Mouse (Mus musculus) brain, embryonic 18.5 days (tissue): ENCODE measurements around the gene Atp9a.

Experiments used
- DNase-seq: peaks from one replicate; pipeline ENCODE4 v3.0.0-alpha.2; 2012; ENCODE audit warnings: low read depth, low spot score

The Atp9a gene

DNA sequence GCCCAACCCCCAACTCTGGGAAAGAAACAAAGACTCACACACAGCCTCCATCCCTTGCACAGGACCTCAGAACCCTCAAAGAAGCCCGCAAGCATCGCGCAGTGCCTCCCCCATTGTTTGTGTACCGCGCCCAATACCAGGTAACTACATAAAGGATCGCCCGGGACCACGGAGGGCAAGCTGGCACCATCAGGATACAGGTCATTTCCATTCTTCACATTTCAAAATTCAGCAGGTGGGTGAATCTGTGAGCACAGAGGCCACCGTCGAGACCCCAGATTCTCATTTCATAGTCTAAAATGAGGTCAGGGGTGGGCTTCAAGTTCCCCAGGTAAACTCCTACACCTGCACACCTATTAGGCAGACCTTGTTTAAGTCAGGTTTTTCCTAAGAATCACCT, 1.7 kb downstream of the Atp9a start:
- DNase-seq, result no peak

DNA sequence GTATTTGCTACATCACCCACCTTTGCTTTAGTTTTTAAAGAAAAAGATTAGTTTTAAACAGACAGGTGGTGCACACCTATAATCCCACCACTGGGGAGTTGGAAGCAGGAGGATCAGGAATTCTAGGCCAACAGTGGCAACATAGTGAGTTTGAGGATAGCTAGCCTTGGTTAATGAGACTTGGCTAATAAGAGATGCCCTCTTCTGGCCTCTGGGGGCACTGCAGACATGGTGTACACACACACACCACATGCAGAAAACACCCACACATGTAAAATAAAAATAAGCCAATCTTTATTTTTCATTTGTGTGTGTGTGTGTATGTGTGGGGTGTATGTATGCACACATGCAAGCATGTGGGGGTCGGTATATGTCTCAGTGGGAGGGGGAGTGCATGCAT, 3.4 kb downstream of the Atp9a start:
- no peak for DNase-seq

DNA sequence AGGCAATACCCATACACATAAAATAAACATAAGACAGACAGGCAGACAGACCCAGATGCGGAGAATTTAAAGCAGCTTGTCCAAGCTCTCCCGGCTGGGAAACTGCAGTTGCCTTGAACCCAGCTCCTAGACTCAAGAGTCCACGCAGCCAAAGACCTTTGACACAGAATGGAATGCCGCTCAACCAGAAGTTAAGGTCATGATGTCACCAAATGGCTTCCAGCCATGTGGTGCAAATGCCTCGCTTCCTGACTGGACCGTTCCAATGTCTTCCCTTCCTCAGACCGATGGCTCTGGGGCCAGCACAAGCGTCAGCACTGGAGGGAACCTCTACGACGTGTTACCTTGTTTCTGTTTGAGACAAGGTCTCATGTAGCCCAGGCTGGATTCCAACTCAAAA, 4.3 kb downstream of the Atp9a start:
- no peak for DNase-seq

DNA sequence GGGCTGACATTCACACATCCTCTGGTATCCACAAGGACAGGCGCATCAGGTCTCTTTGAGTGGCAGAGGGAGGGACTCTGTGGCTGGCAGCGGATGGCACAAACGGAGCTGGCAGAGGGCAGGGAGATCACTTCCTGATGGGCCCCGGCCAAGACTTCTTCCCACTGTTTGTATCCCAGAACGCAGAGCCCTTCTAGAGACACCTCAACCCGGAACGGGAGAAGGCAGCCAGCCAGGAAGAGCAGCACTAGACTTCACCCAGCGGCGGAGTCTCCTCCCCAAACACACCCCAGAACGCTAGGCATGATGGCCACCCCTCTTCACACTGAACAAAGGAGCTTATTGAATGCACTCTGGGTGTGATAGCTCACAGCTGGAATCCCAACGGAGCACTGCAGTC, 8.2 kb downstream of the Atp9a start:
- DNase-seq, result no peak

DNA sequence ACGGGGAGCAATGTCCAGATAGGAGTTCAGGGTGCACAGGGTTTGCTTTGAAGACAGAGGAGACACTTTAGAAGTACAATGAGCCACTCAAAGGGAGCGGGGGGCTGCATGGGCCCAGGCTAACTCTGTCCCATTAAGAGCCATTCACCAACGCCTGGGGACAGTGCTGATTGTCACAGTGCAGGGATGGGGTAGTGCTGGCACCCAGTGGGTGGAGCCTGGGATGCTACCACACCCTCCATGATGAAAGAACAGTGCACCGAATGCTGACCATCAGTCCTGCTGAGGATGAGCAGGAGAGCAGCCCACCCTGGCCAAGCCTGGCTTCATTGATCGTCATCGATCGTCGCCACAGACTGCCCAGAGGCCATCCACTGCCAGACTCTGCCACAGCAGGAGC, 11.0 kb downstream of the Atp9a start:
- no peak for DNase-seq

DNA sequence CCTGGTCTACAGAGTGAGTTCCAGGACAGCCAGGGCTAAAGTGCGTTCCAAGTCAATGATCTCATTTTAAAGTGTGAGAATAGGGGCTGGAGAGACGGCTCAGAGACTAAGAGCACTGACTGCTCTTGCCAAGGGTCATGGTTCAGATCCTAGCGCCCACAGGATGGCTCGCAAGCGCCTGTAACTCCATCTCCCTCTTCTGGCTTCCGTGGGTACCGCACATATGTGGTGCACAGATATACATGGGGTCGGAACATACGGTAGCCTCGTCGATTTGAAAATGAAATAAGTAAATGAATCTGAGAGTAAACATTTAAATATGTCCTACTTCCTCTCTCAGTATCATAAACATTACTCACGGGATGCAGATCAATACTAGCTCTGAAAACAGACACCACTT, 12.5 kb downstream of the Atp9a start:
- no peak for DNase-seq

DNA sequence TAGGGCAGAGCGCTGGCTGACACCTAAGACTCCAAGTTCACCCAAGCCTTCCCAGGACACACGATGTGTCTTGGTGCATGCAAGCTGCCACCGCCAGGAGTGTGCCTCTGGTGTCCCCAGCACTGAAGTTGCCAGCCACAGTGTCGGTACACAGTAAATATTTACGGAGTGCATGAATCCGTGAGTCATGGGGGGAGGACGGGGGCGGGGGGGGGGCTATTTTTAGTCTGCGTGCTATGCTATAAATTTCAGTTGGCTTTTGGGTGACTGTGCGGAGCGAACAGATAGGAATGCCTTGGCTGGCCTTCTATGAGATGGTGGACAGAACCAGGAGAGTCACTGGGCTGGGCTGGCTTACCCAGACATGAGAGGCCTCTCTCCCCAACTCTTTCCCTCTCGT, 14.2 kb downstream of the Atp9a start:
- no peak for DNase-seq

DNA sequence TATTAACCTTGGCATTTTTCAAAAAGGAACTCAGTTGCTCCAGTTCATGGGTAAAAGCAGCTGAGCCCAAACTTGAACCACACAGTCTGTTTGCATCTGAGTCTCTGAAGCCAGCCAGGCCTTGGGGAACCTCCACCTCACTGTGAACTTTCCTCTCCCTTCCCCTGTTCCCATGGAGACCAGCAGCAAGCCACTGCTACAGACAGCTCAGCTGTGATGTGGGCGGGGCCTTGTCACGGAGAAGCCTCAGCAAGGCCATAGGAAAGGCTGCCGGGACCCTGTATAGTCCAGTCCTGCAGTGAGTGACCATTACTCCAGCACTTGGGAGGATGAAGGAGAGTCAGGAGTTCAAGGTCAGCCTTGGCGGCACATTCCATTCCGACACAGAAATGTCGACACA, 16.2 kb downstream of the Atp9a start:
- DNase-seq, result no peak

DNA sequence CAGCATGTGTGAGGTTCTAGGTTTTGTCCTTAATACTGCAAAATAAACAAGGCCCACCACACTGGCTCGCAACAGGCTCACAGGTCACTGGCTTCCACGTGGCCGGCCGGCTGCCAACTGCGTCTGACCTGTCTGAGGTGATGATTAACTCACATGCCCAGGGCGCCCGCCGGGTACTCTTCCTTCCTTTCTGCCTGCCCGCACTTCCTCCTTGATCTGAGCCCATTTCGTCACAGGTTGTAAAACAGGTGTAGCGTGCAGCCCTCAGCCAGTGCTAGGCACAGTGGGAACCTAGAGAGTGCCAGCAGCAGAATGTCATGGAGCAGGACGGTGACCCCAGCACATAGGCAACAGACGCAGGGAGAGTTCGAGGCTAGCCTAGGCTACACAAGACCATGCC, 20.9 kb downstream of the Atp9a start:
- no peak for DNase-seq

DNA sequence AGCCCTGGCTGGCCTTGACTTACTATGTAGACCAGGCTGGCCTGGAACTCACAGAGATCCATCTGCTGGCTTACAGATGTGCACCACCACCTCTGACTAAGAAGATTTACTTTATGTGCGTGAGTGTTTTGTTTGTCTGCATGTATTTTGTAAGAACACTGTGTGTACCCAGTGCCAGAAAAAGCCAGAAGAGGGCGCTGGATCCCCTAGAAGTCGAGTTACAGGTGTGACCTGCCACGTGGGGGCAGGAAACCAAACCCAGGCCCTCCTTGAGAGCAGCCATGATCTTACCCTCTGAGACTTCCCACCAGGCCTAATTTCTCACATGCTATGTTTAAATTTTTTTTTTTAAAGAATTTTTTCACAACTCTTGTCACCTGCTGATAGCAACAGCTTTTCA, 22.5 kb downstream of the Atp9a start:
- DNase-seq, result no peak

DNA sequence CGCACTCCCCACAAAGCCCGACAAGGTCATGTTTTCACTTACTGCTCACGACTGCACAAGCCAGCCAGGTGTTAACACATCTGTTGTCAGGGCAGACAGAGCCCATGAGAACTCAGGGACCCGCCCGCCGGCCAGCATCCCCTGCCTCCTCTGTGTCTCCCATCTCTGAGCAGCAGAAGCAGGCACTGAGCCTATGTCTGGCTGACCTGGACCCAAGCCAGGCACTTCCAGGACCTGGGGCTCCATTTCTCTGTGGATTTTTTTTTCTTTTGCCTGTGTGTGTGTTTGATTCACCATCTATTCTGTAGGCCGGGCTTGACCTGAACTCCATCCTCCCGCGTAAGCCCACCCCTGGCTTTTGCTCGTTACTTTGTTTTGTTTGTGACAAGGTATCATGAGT, 23.5 kb downstream of the Atp9a start:
- no peak for DNase-seq

DNA sequence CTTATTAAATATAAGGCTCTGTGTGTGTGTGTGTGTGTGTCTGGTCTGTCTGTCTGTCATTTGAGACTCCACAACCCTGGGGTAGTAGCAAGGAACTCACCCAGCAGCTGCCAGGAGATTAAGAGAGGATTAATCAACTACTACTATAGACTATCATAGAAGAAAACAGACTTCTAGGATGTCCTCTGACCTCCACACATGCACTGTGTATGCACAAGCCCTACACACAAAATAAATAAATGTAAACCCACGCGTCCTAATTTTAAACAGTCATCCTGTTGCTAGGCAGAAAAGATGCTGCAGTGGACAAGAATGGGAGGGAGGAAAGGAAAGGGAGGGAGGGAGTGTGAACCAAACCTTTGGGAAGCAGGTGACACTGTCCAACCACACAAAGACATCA, 23.9 kb downstream of the Atp9a start:
- DNase-seq, result no peak

DNA sequence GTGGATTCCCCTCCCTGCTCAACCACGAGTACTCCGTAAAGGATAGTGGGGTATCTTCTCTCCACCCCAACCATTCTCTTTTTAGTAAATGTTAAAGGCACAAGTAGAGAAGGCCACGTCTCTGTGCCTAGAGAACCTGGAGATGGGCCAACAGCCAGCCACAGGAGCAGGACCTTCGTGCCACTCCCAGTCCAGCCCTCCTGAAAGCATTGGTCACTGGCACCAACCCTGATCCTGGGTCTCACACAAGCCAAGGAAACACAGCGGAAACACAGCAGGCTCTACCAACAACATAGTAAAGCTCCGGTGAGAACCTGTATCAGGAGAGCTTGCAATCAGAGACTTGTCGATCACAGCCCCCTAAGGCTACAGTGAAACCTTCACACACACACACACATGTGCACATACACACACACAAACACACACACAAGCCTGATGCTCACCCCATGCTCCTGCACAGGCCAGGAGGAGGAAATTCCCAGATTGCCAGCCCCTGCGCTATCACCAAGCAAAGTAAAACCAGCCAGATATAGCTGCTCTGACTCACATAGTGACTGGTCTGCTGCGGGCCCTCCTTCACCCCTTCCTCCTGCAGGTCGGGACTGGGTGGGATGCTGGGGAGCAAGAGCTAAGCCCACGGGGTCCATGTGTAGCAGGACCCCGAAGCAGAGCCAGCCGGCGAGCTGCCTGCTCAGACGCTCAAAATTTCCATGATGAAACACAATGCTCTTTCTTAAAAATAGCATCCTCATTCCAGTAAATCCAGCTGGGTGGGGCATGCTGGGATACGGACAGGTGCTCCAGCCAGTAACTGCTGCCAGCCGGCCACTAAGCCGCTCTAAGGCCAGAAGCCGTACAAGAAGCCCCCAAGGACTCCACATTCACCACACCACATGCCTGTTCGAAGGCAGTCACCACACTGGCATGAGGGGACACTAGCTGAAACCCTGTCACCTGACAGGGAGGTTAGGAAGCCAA, 29.7 kb downstream of the Atp9a start:
- no peak for DNase-seq

DNA sequence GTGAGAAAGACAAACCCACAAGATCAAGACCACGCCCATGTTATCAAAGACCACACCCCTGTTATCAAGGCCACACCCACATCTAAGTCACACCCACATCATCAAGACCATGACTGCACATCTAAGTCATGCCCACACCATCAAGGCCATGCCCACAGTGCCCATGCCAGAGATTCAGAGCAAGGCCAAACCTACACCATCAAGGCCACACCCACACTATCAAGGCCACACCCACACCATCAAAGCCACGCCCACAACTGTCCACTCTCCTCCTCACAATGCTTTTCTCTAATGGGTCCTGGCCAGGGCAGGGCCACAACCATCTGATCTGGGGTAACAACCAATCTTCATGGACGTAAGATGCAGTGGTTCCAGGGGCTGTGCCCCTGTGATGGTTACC, 31.2 kb downstream of the Atp9a start:
- DNase-seq, result no peak

DNA sequence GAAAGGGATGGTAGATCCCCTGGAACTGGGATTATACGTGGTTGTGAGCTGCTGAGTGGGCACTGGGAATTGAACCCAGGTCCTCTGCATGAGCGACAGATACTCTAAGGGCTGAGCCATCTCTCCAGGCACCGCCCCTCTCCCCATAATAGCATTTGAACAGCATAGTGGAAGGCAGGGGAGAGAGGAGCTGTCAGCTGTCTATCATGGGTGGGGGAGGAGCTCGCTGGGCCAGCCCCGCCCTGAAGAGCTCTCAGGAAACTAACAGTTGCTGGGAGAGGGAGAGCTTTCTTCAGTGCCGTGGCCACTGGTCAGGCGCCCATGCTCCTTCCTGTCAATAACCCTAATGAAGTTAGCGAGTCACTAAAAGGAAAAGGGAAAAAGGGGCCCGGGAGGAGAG, 34.4 kb downstream of the Atp9a start:
- no peak for DNase-seq

DNA sequence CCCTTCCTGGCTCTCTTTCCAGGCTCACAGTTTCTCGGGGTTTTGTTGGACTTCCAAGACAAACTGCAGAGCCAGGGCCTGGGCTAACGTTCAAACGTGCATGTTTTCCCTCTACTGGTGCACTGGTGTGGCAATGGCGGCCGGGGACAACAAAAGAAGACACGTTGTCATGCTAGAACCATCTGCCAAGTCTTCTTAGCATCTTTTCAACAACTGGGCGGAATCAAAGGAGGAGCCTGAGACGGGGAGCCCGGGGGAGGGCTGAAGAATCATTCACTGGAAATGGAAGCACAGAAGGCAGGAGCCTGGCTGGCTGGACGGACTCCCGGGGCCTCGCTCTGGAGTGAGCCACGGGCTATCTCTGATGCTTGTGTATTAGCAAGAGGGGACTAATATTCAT, 39.9 kb downstream of the Atp9a start:
- no peak for DNase-seq

DNA sequence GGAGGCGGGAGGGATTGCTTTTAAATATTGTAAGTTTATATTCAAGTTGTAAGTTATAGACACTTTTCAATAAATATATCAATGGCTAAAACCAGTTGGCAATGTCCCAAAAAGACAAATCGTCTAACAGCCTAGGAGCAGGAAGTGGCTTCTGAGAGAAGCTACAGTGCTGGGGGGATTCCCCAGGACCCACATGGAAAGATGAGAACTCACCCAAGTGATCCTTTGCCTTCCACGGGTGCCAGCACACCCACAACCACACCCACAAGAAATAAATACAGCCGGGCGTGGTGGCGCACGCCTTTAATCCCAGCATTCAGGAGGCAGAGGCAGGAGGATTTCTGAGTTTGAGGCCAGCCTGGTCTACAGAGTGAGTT, 47.2 kb downstream of the Atp9a start:
- no peak for DNase-seq

DNA sequence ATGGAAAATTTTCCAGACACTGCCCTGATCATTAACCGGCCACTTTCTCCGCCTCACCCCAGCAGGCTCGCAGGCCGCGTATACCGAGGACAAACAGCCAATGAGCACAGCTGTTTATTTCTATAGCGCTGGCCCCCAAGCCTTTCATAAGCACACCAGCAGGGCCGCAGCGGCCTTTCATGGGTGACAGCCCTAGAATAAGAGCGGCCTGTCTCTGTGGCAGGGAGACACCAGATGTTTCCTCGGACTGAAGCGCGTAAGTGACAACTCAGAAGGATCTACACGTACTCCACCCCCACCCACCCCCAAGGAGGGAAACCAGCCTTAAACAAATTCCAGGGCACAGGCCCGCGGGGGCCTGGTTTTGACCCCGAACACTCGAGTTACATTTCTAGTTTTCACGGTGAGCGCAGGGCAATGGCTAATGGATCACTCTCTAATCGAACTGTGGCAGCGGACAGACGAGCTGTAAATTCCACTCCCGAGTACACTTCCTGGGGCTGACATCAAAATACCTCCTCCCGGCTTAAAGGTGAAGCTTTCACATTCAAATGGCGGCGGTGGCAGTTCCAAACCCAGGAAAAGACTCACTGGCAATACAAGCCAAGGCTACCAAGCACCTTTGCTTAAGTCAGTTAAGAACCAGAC, 47.7 kb downstream of the Atp9a start:
- DNase-seq, result no peak

DNA sequence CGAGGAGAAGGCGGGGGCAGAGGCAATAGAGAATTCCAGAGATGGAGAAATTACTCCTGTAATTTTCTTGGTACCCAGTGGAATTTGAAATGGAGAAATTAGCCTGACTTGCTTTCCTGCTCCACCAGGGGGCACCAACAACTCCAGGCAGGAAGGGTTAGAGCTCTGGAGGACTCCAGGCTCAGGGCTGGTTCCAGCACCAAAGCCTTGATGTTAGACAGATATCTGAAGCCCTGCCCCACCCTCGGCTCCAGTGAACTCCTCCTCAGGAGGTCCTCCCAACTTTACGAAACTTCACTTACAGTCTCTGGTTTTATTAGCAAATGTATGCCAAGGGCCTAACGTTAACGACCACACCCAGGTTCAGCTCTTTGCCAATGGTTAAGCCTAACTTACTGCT, 50.4 kb downstream of the Atp9a start:
- DNase-seq, result no peak

DNA sequence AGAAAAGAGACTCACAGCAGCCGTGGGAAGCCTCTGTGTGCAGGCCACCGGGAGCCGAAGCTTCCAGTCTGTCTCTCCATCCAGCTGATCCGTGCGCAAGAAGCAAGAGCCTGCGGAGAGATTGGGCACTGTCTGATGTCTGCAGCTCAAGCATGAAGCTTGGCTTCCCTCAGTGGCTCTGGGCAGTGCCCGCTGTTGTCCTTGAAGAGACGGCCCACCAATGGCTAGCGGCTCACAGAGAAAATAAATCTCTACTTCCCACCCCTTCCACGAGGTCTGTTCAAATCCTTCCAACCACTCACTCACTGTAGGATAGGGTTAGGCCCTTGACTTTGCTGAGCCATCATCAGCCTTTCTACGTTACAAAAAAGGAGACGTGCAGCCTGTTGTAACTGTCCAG, 54.9 kb downstream of the Atp9a start:
- DNase-seq, result no peak

DNA sequence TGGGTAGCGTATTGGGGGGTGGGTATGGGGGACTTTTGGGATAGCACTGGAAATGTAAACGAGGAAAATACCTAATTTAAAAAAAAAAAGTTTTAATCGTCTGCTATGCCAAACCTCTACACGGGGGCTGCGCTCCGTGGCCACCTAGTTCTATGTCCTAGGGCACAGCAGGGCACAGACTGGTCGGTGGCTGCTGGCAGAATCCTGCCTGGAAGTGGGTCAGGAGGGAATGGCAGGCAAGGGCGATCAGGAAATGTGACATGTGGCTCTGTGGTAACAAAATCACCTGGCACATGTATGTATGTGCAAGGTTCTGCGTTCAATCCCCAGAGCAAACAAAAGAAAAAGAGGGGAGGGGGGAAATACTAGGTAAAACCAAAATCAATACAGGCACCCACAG, 56.3 kb downstream of the Atp9a start:
- no peak for DNase-seq

DNA sequence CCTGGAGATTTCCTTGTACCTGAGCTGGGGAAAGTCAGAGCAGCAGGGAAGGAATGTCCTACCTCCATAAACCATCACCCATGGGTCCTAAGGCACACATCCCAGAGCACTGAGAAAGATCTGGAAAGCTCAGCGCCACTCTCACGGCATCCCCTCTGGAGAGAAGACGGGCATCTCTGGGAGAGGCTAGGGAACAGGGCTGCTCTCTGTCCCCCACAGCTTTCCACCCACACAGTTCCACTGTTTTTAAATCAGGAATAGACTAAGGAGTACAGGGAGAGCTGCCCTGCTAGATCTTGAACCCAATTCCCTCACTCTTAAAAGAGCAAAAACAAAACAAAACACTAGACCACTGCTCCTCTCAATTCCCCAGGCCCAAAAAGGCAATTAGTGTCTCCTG, 57.5 kb downstream of the Atp9a start:
- DNase-seq, result no peak

DNA sequence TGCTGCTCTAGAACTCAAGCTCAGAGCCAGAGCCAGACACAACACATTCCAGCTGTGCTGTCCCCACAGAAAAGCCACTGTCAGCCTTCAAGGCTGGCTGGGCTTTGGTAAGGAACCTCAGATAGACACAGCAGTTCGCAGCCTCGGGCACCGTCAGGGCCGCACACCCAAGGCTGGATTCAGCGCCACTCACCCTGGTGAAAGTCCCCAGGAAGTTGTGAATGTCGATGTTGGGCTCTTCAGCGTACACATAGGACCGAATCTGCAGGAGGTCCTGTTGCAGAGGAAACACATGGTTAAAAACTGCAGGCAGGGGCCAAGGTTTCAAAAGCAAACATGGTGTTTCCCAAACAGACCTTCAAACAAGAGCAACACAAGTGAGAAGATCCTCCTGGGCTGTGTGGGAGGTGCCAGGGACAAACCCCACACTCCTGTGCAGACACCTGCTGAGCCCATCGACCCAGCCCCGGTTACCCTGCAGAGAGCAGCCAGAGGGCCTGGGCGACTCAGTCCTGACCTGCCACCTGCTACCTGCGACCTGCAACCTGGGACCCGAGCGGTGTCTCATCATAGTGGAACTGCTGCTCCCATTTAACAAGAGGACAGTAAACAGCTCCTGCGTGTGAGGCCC, 58.6 kb downstream of the Atp9a start:
- no peak for DNase-seq
